Mouse (Mus musculus) MEL (cell line): Measurements from ENCODE around the gene Rad51b. TPM values are rescaled to one million over a fixed set of nuclear protein-coding genes. Genes with fewer than 3 reads are reported as not detected.

ENCODE experiments used
- DNase-seq: peaks from one replicate; pipeline ENCODE4 v3.0.0; 2011; ENCODE audit warnings: low read depth, low spot score
- H3K27ac ChIP-seq: 2 replicates; pipeline ENCODE4 v1.5.1; 2012; ENCODE audit warnings: low read depth, mild to moderate bottlenecking, control low read depth, low read length, moderate library complexity; ENCODE audit not compliant: control insufficient read depth
- H3K27me3 ChIP-seq, 2 experiments: fragments of 150-350 bp in 1 of 2; sonication (generic) in 1 of 2; 2 replicates each; pipeline ENCODE4 v1.6.1; 2012; ENCODE audit warnings: low read length in 2 of 2, mild to moderate bottlenecking in 2 of 2, improper control_type of control experiment in 1 of 2, moderate library complexity in 1 of 2; ENCODE audit not compliant: insufficient read depth in 2 of 2, control insufficient read depth in 1 of 2
- H3K36me3 ChIP-seq, 2 experiments: 2 replicates each; pipeline ENCODE4 v1.6.1; 2012 to 2014; ENCODE audit warnings: low read length in 2 of 2, improper control_type of control experiment in 1 of 2, inconsistent platforms in 1 of 2, mild to moderate bottlenecking in 1 of 2; ENCODE audit not compliant: insufficient read depth in 2 of 2, control insufficient read depth in 1 of 2
- H3K4me1 ChIP-seq, 2 experiments: fragments of 150-350 bp in 1 of 2; sonication (generic) in 1 of 2; 2 replicates each; pipeline ENCODE4 v1.6.1; 2012; ENCODE audit warnings: low read length in 2 of 2, improper control_type of control experiment in 1 of 2, mild to moderate bottlenecking in 1 of 2; ENCODE audit not compliant: insufficient read depth in 2 of 2, control insufficient read depth in 1 of 2
- H3K4me3 ChIP-seq, 2 experiments: fragments of 150-350 bp in 1 of 2; sonication (generic) in 1 of 2; 2 replicates each; pipeline ENCODE4 v1.5.1; 2012; ENCODE audit warnings: low read depth in 2 of 2, low read length in 2 of 2, mild to moderate bottlenecking in 2 of 2, moderate library complexity in 2 of 2, control low read depth in 1 of 2, improper control_type of control experiment in 1 of 2; ENCODE audit not compliant: control insufficient read depth in 1 of 2, insufficient read depth in 1 of 2
- H3K79me2 ChIP-seq: 2 replicates; pipeline ENCODE4 v1.6.1; 2012; ENCODE audit warnings: mild to moderate bottlenecking, low read length, moderate library complexity; ENCODE audit not compliant: control insufficient read depth, poor library complexity, insufficient read depth
- H3K9ac ChIP-seq: 2 replicates; pipeline ENCODE4 v1.6.1; 2012; ENCODE audit warnings: low read depth, mild to moderate bottlenecking, control low read depth, low read length, moderate library complexity; ENCODE audit not compliant: control insufficient read depth, poor library complexity, severe bottlenecking
- H3K9me3 ChIP-seq: fragments of 150-350 bp; sonication (generic); replicated peaks from 2 replicates; pipeline ENCODE4 v1.6.1; 2012; ENCODE audit warnings: mild to moderate bottlenecking, low read length, improper control_type of control experiment, moderate library complexity; ENCODE audit not compliant: insufficient read depth
- BHLHE40 ChIP-seq: IDR thresholded peaks from 2 replicates; pipeline ENCODE4 v1.6.1; 2012; ENCODE audit warnings: low read depth, mild to moderate bottlenecking, inconsistent platforms, low read length, improper control_type of control experiment, borderline replicate concordance
- CHD2 ChIP-seq: IDR thresholded peaks from 2 replicates; pipeline ENCODE4 v1.6.1; 2011; ENCODE audit warnings: low read length, improper control_type of control experiment
- CTCF ChIP-seq, 3 experiments: IDR thresholded peaks in 2 of 3; conservative IDR thresholded peaks in 1 of 3; 2 replicates each; pipeline ENCODE4 v1.5.1; 2011 to 2012; ENCODE audit warnings: low read length in 3 of 3, low read depth in 2 of 3, mild to moderate bottlenecking in 2 of 3, improper control_type of control experiment in 1 of 3, inconsistent platforms in 1 of 3, mixed read lengths in 1 of 3, moderate library complexity in 1 of 3; ENCODE audit not compliant: control insufficient read depth in 1 of 3, insufficient read depth in 1 of 3, poor library complexity in 1 of 3, severe bottlenecking in 1 of 3
- ELF1 ChIP-seq: IDR thresholded peaks from 2 replicates; pipeline ENCODE4 v1.6.1; 2014; ENCODE audit warnings: low read depth, mild to moderate bottlenecking, inconsistent platforms, low read length, improper control_type of control experiment, moderate library complexity
- EP300 ChIP-seq, 2 experiments: IDR thresholded peaks; 2 replicates each; pipeline ENCODE4 v1.6.1; 2011; ENCODE audit warnings: improper control_type of control experiment in 2 of 2, low read length in 2 of 2, low read depth in 1 of 2, mild to moderate bottlenecking in 1 of 2
- ETS1 ChIP-seq: IDR thresholded peaks from 2 replicates; pipeline ENCODE4 v1.6.1; 2012; ENCODE audit warnings: low read depth, mild to moderate bottlenecking, inconsistent platforms, low read length, improper control_type of control experiment, moderate library complexity
- GATA1 ChIP-seq: IDR thresholded peaks from 2 replicates; pipeline ENCODE4 v1.6.1; 2011; ENCODE audit warnings: low read depth, low read length, improper control_type of control experiment
- MAFK ChIP-seq: IDR thresholded peaks from 2 replicates; pipeline ENCODE4 v1.6.1; 2011; ENCODE audit warnings: low read depth, mild to moderate bottlenecking, low read length, improper control_type of control experiment, borderline replicate concordance
- MAZ ChIP-seq: IDR thresholded peaks from 2 replicates; pipeline ENCODE4 v1.6.1; 2012; ENCODE audit warnings: low read depth, mild to moderate bottlenecking, inconsistent platforms, low read length, improper control_type of control experiment
- MXI1 ChIP-seq: IDR thresholded peaks from 2 replicates; pipeline ENCODE4 v1.6.1; 2011; ENCODE audit warnings: mild to moderate bottlenecking, low read depth, low read length, improper control_type of control experiment
- MYB ChIP-seq: IDR thresholded peaks from 2 replicates; pipeline ENCODE4 v1.6.1; 2011; ENCODE audit warnings: mild to moderate bottlenecking, low read depth, low read length, improper control_type of control experiment
- RAD21 ChIP-seq: IDR thresholded peaks from 2 replicates; pipeline ENCODE4 v1.6.1; 2011; ENCODE audit warnings: mild to moderate bottlenecking, low read depth, low read length, improper control_type of control experiment
- SIN3A ChIP-seq: IDR thresholded peaks from 2 replicates; pipeline ENCODE4 v1.6.1; 2012; ENCODE audit warnings: low read length, improper control_type of control experiment, inconsistent platforms
- SMC3 ChIP-seq: IDR thresholded peaks from 2 replicates; pipeline ENCODE4 v1.6.1; 2011; ENCODE audit warnings: low read depth, low read length, improper control_type of control experiment
- TAL1 ChIP-seq: IDR thresholded peaks from 2 replicates; pipeline ENCODE4 v1.6.1; 2012; ENCODE audit warnings: mild to moderate bottlenecking, inconsistent platforms, low read length, moderate library complexity, mixed read lengths
- TBP ChIP-seq: IDR thresholded peaks from 2 replicates; pipeline ENCODE4 v1.8.0; 2011; ENCODE audit warnings: low read depth, low read length, improper control_type of control experiment
- UBTF ChIP-seq: IDR thresholded peaks from 2 replicates; pipeline ENCODE4 v1.6.1; 2012; ENCODE audit warnings: low read depth, mild to moderate bottlenecking, inconsistent platforms, low read length, improper control_type of control experiment, moderate library complexity, borderline replicate concordance; ENCODE audit not compliant: insufficient read depth
- ZC3H11A ChIP-seq: IDR thresholded peaks from 2 replicates; pipeline ENCODE4 v1.6.1; 2012; ENCODE audit warnings: low read depth, mild to moderate bottlenecking, inconsistent platforms, low read length, improper control_type of control experiment
- ZKSCAN1 ChIP-seq: IDR thresholded peaks from 2 replicates; pipeline ENCODE4 v1.6.1; 2012; ENCODE audit warnings: low read depth, mild to moderate bottlenecking, inconsistent platforms, low read length, improper control_type of control experiment, moderate library complexity
- polyA plus RNA-seq, 2 experiments: library from polyadenylated mRNA; stranded (reverse) in 1 of 2; unstranded in 1 of 2; fragments of >175 nt in 1 of 2; fragments of >200 nt in 1 of 2; gene quantifications; 2 replicates each; pipeline versions ENCODE4 v1.2.1 to v1.2.4; 2012; ENCODE audit warnings: low replicate concordance in 2 of 2, low read depth in 1 of 2; ENCODE audit not compliant: insufficient read length in 2 of 2, insufficient read depth in 1 of 2, missing spikeins in 1 of 2
- total RNA-seq: library from RNA; depleted of rRNA; stranded (reverse); fragments of 300-350 nt; gene quantifications from 2 replicates; pipeline ENCODE4 v1.2.3, GENCODE M21; 2012

The Rad51b gene
- total and polyA plus RNA-seq, 3 experiments = 3.6 to 5.7 TPM; not detected in 1

- Histone ChIP-seq H3K79me2 (no peaks in the 10 kb centered on the region), H3K4me3 (no peak overlapping the region), H3K36me3 (no peaks in the 10 kb centered on the region), H3K9me3 (no peaks in the 10 kb centered on the region), H3K27ac (no peak overlapping the region), H3K9ac (no peak overlapping the region), H3K4me1 (no peaks in the 10 kb centered on the region)
- peak; percentile 34 for DNase-seq
- TF ChIP-seq ZC3H11A = no peak
- TF ChIP-seq EP300 (IDR thresholded peaks at IDR 0.05; ENCODE audit: low read depth in 1 of 2, low read length in 2 of 2) = no peak
- peak; percentile 63 for TF ChIP-seq SMC3
- peak; percentile 64 for TF ChIP-seq RAD21
- no peak for TF ChIP-seq UBTF
- no peak for TF ChIP-seq CHD2
- no peak for TF ChIP-seq ETS1
- no peak for TF ChIP-seq MAFK
- peak in 2 of 3 experiments; percentile 21 to 66; a peak in 3 of 6 replicates for TF ChIP-seq CTCF (IDR thresholded peaks at IDR 0.05 in 2 of 3, conservative IDR thresholded peaks at IDR 0.05 in 1 of 3; ENCODE audit: control insufficient read depth in 1 of 3, insufficient read depth in 1 of 3, low read depth in 2 of 3, low read length in 3 of 3, poor library complexity in 1 of 3, severe bottlenecking in 1 of 3)
- TF ChIP-seq, all 39 proteins: peak for 3
- no peaks in the 10 kb centered on the region for H3K27me3 ChIP-seq
These were observed 8.0 kb downstream of the Rad51b start for GRCm38 (mm10) chr12:79305131-79305530.

- Histone ChIP-seq H3K9ac (no peak overlapping the region), H3K4me1 (no peaks in the 10 kb centered on the region), H3K27ac (no peak overlapping the region), H3K36me3 (no peaks in the 10 kb centered on the region), H3K79me2 (no peaks in the 10 kb centered on the region), H3K4me3 (no peak overlapping the region), H3K27me3 (no peaks in the 10 kb centered on the region), H3K9me3 (no peaks in the 10 kb centered on the region)
- TF ChIP-seq CHD2 (no peak), TBP (no peak), MXI1 (no peak), RAD21 (no peak), GATA1 (no peak), ZC3H11A (no peak), SIN3A (no peak), ZKSCAN1 (no peak), BHLHE40 (no peak), MAZ (no peak), ETS1 (no peak), MYB (no peak), SMC3 (no peak), TAL1 (no peak), ELF1 (no peak)
- no peak for DNase-seq
These were observed 8.9 kb downstream of the Rad51b start for GRCm38 (mm10) chr12:79306013-79306412.
